Mouse (Mus musculus) neural tube, embryonic 10.5 days (tissue): ENCODE data around the gene Olfr1143.

Experiments used
- DNase-seq: peaks from one replicate; pipeline ENCODE4 v3.0.0-alpha.2; 2017; ENCODE audit warnings: low spot score; ENCODE audit errors: extremely low spot score

The Olfr1143 gene

DNA sequence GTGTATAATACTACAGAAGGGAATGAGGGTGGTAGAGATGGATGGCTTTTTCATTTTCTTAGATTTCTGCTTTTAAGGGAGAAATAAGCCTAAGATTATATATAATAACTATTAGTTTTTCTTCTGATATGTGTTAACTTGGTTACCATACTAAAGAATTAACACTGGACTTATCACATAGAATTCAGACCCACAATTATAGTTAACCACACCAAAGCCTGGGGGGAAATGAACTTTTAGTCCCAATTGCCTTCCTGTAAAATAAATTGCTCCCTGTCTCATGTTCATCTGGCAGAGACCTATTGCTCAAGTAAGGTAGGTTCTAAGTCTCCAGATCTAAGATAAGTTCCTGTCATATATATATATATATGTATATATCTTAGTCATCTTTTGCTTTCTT lies at the start of gene Olfr1143:
Olfr1143 (plus strand) TSS at position 301 of the 400 bp plus-strand sequence.
- no peak for DNase-seq

DNA sequence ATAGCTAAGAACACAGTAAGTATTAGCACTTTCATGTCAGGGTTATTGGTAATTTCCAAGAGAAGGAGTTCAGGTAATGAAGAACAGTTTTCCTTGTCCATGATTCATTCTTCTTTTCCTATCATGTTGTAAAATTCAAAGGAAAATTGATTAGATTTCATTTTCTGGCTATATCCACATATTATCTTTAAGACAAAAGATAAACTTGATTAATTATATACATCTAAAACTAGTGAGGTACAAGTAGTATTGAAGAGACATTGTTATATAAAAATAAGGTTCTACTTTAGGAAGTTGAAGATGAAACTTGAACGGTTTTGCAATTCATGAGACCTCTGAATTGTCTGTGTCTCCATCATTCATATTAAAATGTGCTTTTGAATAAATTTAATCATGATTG lies 46.5 kb upstream of the Olfr1143 start, which contains the start of gene Olfr1141:
Olfr1141 (minus strand) TSS at position 101 of the 400 bp plus-strand sequence.
- no peak for DNase-seq

DNA sequence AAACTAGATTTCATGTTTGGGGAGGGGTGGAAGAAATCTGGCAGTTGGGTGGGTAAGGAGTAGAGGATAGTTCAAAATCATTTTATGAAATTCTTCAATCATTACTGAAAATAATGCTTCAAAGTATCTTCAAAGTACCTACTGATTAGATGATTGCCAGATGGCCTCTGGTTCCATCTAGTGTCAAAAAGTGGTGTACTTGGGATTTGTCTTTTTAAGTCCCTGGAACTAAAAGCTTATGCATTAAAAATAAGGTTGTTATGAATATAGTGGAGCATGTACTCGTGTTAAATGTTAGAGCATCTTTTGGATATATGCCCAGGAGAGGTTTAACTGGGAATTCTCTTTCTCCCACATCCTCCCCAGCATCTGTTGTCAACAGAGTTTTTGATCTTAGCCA lies 24.2 kb upstream of the Olfr1143 start:
- no peak for DNase-seq

DNA sequence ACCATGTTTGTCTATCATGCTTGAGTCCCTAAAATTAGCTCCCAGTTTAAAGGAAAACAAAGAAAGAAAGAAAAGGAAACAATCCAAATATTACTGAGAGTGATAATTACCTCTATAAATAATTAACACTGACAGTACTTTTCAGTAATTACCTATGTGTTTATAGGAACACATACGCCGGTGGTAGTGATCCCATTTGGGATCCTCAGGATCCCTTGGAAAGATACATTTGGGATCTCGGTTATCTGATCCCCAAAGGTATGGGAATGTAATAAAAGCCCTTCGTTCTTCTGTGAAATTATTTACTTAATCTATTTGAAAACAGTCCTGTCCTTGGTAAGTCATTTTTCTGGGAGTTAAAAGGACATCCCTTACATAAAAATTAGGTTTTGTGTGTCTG lies 21.2 kb upstream of the Olfr1143 start, which contains the start of gene Olfr152:
Olfr152 (plus strand) TSS at position 301 of the 400 bp plus-strand sequence.
- DNase-seq = no peak

DNA sequence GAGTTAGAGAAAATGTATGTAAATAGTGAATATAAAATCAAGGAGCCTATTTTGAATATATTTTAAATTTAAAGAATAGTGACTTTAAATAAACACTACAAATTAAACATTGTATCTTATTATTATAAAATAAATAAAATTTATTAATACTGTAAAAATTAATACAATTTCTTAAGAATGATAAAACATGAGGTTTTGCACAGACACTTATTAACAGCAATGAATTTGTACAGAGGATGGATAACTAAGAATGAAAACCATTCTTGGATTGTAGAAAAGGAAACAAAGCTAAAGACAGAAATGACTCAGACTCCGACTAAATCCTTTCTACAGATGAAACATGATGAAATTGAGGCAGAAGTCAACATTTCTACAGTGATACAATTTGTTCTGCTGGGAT lies 9.1 kb downstream of the Olfr1143 start, which contains the start of gene Olfr1145:
Olfr1145 (plus strand) TSS at position 301 of the 400 bp plus-strand sequence.
- DNase-seq = no peak

DNA sequence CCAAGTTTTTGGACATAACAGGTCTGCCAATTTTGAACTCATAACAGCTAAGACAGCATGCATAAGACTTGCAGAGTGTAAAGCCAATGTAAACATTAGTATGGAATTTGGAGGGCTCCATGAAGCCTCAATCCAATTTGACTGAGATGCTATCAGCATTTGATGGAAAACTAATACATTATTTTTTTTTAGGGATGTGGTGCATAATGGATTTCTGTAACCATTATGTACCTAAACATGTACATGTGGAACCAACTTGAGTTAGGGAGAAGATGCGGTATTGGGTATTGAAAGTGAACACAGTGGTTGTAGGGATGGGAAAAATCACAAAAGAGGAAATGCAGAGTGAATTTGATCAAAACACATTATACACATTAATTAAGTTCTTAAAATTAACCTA lies 29.8 kb downstream of the Olfr1143 start, which contains the start of gene Olfr1148:
Olfr1148 (plus strand) TSS at position 301 of the 400 bp plus-strand sequence.
- no peak for DNase-seq

DNA sequence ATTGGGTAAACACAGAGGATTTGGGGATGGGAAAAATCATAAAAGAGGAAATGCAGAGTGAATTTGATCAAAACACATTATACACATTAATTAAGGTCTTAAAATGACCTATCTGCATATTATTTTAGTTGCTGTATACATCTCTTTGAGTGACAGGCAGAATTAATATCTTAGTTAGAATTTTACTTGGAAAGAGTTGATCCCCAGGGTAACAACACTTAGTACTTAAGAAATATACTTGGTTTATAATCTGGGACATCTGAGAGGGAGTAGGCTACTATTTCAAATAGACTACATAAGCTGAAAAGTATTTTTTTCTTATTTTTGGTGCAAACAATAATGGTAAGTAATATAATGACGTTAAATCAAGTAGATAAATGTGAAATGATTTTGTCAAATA lies 43.3 kb downstream of the Olfr1143 start, which contains the start of gene Olfr1150-ps1:
Olfr1150-ps1 (plus strand) TSS at position 301 of the 400 bp plus-strand sequence.
- DNase-seq = no peak
